Mouse (Mus musculus): ENCODE data around the gene Prrc2b. TPM values are rescaled to one million over a fixed set of nuclear protein-coding genes. Genes with fewer than 3 reads are reported as not detected.

Prrc2b gene
- polyA plus RNA-seq, 1 experiment from 2014 or later, result 7.7 TPM

DNA sequence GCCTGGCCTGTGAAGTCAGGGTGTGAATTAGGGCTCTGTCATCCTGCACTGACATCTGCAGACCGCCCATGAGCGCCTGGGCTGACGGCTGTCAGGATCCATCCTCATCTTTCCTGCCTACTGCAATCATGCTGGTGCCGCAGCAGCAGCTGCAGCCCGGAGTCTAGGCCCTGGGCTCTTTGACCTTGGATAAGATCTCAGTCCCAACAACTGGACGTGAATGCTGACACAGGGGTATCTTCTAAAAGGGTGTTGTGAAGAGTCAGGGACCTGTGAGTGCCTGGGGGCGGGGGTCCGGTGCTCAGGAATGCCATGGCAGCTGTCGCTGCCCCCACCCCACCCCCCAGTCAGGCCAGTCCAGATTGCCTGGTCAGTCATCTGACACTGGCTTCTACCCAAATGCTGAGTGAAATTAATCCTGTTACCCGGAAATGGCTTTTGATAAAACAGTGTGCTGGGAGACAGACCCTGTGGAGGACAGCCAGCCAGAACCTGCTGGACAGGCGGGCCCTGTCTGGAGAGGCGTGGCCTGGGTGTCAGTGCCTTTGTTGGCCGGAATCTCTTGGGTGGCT, 23.4 kb downstream of the Prrc2b start:
- no peak overlapping the region for H3K9ac ChIP-seq
- peak; percentile 47 for ATAC-seq (ENCODE audit: low read depth)
- H3K27ac ChIP-seq, result peak overlapping the region; percentile 56
- no peak for DNase-seq
- 0 out of 2 replicates have a peak, but pooled peaks cover 7% of the 10 kb centered on the region for H3K36me3 ChIP-seq
- no peak overlapping the region for H3K4me2 ChIP-seq
- peaks cover 75% of the 10 kb centered on the region for H3K4me1 ChIP-seq (replicated peaks)
- H3K4me3 ChIP-seq (replicated peaks), result no peak overlapping the region
- no peaks in the 10 kb centered on the region for H3K27me3 ChIP-seq
- 56% methylated on average over 13 of the region's 13 CpGs for WGBS (ENCODE audit: insufficient replicate concordance)
- no peaks in the 10 kb centered on the region for H3K9me3 ChIP-seq (replicated peaks)

GRCm38 (mm10) chr2:32175051-32175466, 24.2 kb downstream of the Prrc2b start:
- peaks cover 74% of the 10 kb centered on the region for H3K4me1 ChIP-seq (replicated peaks)
- H3K36me3 ChIP-seq, result 0 out of 2 replicates have a peak, but pooled peaks cover 8% of the 10 kb centered on the region
- 56% methylated on average over 7 of the region's 7 CpGs for WGBS (ENCODE audit: insufficient replicate concordance)
- peak; percentile 32; the same call in 1 of the 2 replicates for ATAC-seq (ENCODE audit: low read depth)
- H3K27ac ChIP-seq, result peak overlapping the region; percentile 56
- H3K9me3 ChIP-seq (replicated peaks), result no peaks in the 10 kb centered on the region
- no peaks in the 10 kb centered on the region for H3K27me3 ChIP-seq
- DNase-seq, result no peak
- H3K4me2 ChIP-seq, result no peak overlapping the region; the same call in 1 of the 2 replicates
- H3K4me3 ChIP-seq (replicated peaks), result no peak overlapping the region
- H3K9ac ChIP-seq, result no peak overlapping the region

- no peak overlapping the region for H3K9ac ChIP-seq
- DNase-seq (no peak), ATAC-seq (ENCODE audit: low read depth) (no peak)
Measured at GRCm38 (mm10) chr2:32175508-32175907, 24.6 kb downstream of the Prrc2b start.

DNA sequence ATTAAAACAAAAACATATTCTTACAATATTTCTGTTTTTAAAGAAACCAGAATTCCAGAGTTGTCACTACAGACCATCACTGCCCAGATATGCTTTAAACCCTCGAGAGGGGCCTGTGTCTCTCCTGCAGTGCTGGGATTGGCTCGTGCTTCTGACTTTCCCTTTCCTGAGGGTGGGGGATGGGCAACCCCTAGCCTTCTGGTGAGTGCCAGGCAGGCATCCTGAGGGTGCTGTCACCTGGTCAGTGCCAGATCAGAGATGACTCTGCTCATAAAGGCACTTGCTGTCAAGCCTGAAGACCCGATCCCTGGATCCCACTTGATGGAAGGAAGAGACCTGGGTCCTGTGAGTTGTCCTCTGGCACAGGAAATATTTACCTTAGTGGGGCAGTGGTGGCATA, 26.0 kb downstream of the Prrc2b start:
- Histone ChIP-seq H3K9ac (no peak overlapping the region), H3K36me3 (0 out of 2 replicates have a peak, but pooled peaks cover 14% of the 10 kb centered on the region), H3K27ac (no peak overlapping the region), H3K27me3 (no peaks in the 10 kb centered on the region), H3K4me1 (replicated peaks) (peaks cover 79% of the 10 kb centered on the region), H3K4me3 (replicated peaks) (no peak overlapping the region), H3K9me3 (replicated peaks) (no peaks in the 10 kb centered on the region), H3K4me2 (no peak overlapping the region)
- WGBS (ENCODE audit: insufficient replicate concordance), result 29% methylated on average over 3 of the region's 3 CpGs
- DNase-seq (no peak), ATAC-seq (ENCODE audit: low read depth) (no peak)

More at GRCm38 (mm10) chr2:32175508-32175907, 24.6 kb downstream of the Prrc2b start:
- Histone ChIP-seq H3K9me3 (replicated peaks) (no peaks in the 10 kb centered on the region), H3K4me2 (no peak overlapping the region), H3K27ac (peak overlapping the region; percentile 56; the same call in 1 of the 2 replicates), H3K4me3 (replicated peaks) (no peak overlapping the region), H3K27me3 (no peaks in the 10 kb centered on the region), H3K36me3 (0 out of 2 replicates have a peak, but pooled peaks cover 12% of the 10 kb centered on the region), H3K4me1 (replicated peaks) (peaks cover 74% of the 10 kb centered on the region)
- WGBS (ENCODE audit: insufficient replicate concordance), result 86% methylated on average over 6 of the region's 6 CpGs

- Histone ChIP-seq H3K9me3 (replicated peaks) (no peaks in the 10 kb centered on the region), H3K9ac (0 out of 2 replicates have a peak overlapping the region, but pooled peaks have one; percentile 12), H3K4me2 (no peak overlapping the region), H3K4me1 (replicated peaks) (peaks cover 79% of the 10 kb centered on the region), H3K27me3 (no peaks in the 10 kb centered on the region), H3K27ac (0 out of 2 replicates have a peak overlapping the region, but pooled peaks have one; percentile 14), H3K4me3 (replicated peaks) (no peak overlapping the region), H3K36me3 (0 out of 2 replicates have a peak, but pooled peaks cover 17% of the 10 kb centered on the region)
- WGBS (ENCODE audit: insufficient replicate concordance), result 79% methylated on average over 11 of the region's 11 CpGs
- ATAC-seq (ENCODE audit: low read depth), result no peak
- no peak for DNase-seq
Measured at GRCm38 (mm10) chr2:32177397-32178060, 26.6 kb downstream of the Prrc2b start.

- Histone ChIP-seq H3K27ac (no peak overlapping the region), H3K4me1 (replicated peaks) (peaks cover 73% of the 10 kb centered on the region), H3K4me3 (replicated peaks) (no peak overlapping the region), H3K9ac (no peak overlapping the region), H3K27me3 (no peaks in the 10 kb centered on the region), H3K9me3 (replicated peaks) (no peaks in the 10 kb centered on the region), H3K4me2 (no peak overlapping the region), H3K36me3 (peaks cover 35% of the 10 kb centered on the region)
- DNase-seq, result no peak
- 77% methylated on average over 6 of the region's 6 CpGs for WGBS (ENCODE audit: insufficient replicate concordance)
- no peak for ATAC-seq (ENCODE audit: low read depth)
Measured at GRCm38 (mm10) chr2:32179363-32179762, 28.5 kb downstream of the Prrc2b start.

DNA sequence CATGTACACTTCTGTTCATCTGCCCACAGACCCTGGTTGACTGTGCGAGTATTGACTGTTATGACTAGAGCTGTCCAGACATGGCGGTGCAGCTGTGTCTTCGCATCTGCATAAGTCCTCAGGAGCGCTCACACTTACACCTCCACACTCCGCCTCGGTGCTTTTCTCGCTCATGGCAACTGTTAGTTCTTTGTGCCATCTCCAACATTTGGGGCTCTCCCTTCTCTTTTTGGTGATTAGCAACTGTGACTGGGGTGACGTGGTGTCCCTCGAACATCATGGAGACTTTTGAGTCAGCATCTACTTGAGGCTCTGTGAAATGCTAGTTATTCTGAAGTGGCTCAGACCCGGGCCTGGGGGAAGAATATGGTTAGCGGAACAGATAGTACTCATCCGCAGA, 29.2 kb downstream of the Prrc2b start:
- H3K4me2 ChIP-seq, result no peak overlapping the region
- no peaks in the 10 kb centered on the region for H3K27me3 ChIP-seq
- WGBS (ENCODE audit: insufficient replicate concordance), result 87% methylated on average over 12 of the region's 12 CpGs
- peaks cover 39% of the 10 kb centered on the region for H3K36me3 ChIP-seq
- no peak overlapping the region for H3K27ac ChIP-seq
- no peak for ATAC-seq (ENCODE audit: low read depth)
- H3K9ac ChIP-seq, result no peak overlapping the region
- no peak for DNase-seq
- no peaks in the 10 kb centered on the region for H3K9me3 ChIP-seq (replicated peaks)
- peaks cover 65% of the 10 kb centered on the region for H3K4me1 ChIP-seq (replicated peaks)
- no peak overlapping the region for H3K4me3 ChIP-seq (replicated peaks)

- H3K36me3 ChIP-seq, result peaks cover 44% of the 10 kb centered on the region
- H3K27me3 ChIP-seq, result no peaks in the 10 kb centered on the region
- WGBS (ENCODE audit: insufficient replicate concordance), result 86% methylated on average over 5 of the region's 5 CpGs
- H3K27ac ChIP-seq, result no peak overlapping the region
- DNase-seq, result no peak
- H3K9me3 ChIP-seq (replicated peaks), result no peaks in the 10 kb centered on the region
- H3K4me1 ChIP-seq (replicated peaks), result peaks cover 53% of the 10 kb centered on the region
- H3K9ac ChIP-seq, result no peak overlapping the region
- ATAC-seq (ENCODE audit: low read depth), result no peak
- H3K4me3 ChIP-seq (replicated peaks), result no peak overlapping the region
- H3K4me2 ChIP-seq, result no peak overlapping the region
Measured at GRCm38 (mm10) chr2:32181364-32181763, 30.5 kb downstream of the Prrc2b start.

- no peak overlapping the region for H3K4me2 ChIP-seq
- H3K4me3 ChIP-seq (replicated peaks), result no peak overlapping the region
- H3K27me3 ChIP-seq, result no peaks in the 10 kb centered on the region
- ATAC-seq (ENCODE audit: low read depth) (no peak), DNase-seq (no peak)
- peaks cover 52% of the 10 kb centered on the region for H3K36me3 ChIP-seq
- H3K4me1 ChIP-seq (replicated peaks), result peaks cover 45% of the 10 kb centered on the region
- H3K9ac ChIP-seq, result no peak overlapping the region
- H3K27ac ChIP-seq, result no peak overlapping the region
- 85% methylated on average over 9 of the region's 9 CpGs for WGBS (ENCODE audit: insufficient replicate concordance)
- H3K9me3 ChIP-seq (replicated peaks), result no peaks in the 10 kb centered on the region
Measured at GRCm38 (mm10) chr2:32182119-32182518, 31.2 kb downstream of the Prrc2b start.

DNA sequence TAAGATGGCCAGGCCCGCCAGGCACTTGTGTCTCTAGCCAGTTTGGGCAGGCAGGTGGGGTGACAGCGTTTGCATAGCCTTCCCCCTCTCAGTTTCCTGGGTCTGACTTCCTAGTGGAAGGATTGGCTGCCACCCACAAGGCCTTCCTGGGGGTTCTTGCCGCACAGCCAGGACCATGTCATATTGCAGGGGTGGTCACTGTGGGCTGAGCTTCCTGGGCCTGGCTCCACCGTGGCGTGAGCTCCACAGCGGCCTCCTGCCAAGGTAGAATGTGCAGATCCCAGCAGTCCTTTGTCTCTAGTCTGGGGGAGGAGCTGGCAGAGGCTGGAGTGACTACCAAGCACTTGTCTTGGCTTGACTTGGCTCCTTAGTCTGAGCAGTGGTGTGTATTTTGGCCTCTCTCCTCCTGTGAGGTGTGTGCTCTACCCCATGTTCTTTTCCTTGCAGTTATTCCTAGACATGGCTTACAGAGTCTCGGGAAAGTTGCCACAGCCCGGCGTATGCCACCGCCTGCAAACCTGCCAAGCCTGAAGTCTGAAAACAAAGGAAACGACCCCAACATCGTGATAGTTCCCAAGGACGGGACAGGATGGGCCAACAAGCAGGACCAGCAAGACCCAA, 31.9 kb downstream of the Prrc2b start:
- no peak for DNase-seq
- no peak overlapping the region for H3K4me2 ChIP-seq
- H3K4me3 ChIP-seq (replicated peaks), result no peak overlapping the region
- no peak overlapping the region for H3K9ac ChIP-seq
- peaks cover 59% of the 10 kb centered on the region for H3K36me3 ChIP-seq
- H3K27me3 ChIP-seq, result no peaks in the 10 kb centered on the region
- 83% methylated on average over 13 of the region's 13 CpGs for WGBS (ENCODE audit: insufficient replicate concordance)
- peaks cover 38% of the 10 kb centered on the region for H3K4me1 ChIP-seq (replicated peaks)
- no peak overlapping the region for H3K27ac ChIP-seq
- no peaks in the 10 kb centered on the region for H3K9me3 ChIP-seq (replicated peaks)
- ATAC-seq (ENCODE audit: low read depth), result no peak

DNA sequence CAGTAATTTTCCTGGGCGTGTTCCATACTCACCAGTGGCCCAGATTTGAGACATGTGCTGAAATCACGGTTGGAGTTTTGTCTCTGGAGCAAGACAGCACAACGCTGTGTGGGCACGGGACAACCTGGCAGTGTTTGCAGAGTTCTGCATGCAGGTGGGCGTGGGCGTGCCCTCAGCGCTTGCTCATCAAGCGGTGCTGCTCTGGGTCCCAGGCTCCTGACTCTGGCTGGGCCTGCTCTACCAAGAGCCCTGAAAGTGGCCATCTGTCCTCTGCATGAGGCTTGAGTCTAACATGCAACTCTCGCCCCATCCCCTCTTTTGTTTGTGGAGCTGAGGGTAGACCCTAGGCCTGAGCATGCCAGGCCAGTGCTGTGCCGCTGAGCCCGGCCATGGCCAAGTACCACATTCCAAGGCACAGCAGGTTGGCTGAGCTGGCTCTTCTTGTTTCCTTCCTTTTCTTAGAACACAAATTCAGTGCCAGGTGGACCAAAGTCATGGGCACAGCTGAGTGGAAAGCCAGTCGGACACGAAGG, 36.2 kb downstream of the Prrc2b start:
- WGBS (ENCODE audit: insufficient replicate concordance), result 86% methylated on average over 13 of the region's 13 CpGs
- ATAC-seq (ENCODE audit: low read depth) (no peak), DNase-seq (no peak)
- H3K27ac ChIP-seq, result no peak overlapping the region
- H3K4me3 ChIP-seq (replicated peaks), result no peak overlapping the region
- H3K9me3 ChIP-seq (replicated peaks), result no peaks in the 10 kb centered on the region
- H3K4me2 ChIP-seq, result no peak overlapping the region
- H3K9ac ChIP-seq, result no peak overlapping the region
- peaks cover 8% of the 10 kb centered on the region for H3K4me1 ChIP-seq (replicated peaks)
- peaks cover 90% of the 10 kb centered on the region for H3K36me3 ChIP-seq
- H3K27me3 ChIP-seq, result no peaks in the 10 kb centered on the region

All from liver, embryonic 13.5 days (tissue).